Mouse (Mus musculus): ENCODE data around the gene Hbb-bt. TPM values are rescaled to one million over a fixed set of nuclear protein-coding genes. Genes with fewer than 3 reads are reported as not detected.

Hbb-bt gene
- total and polyA plus RNA-seq, 2 experiments from 2014 or later = 1,221 to 1,401 TPM

Other genes with a start within 250 kb of the Hbb-bt start
Only the 30 nearest of the 33 such genes appear.
- not detected in 2 replicates for gene Olfr618, start 223.9 kb downstream of the Hbb-bt start, total RNA-seq (2014; rRNA removed; ENCODE audit: low replicate concordance)
- not detected in 2 replicates for gene Olfr618, start 223.9 kb downstream of the Hbb-bt start, polyA plus RNA-seq (2015; fragmentation: Nextera tagmentation; extraction: Ambion mirVana)
- gene Olfr619, start 213.4 kb downstream of the Hbb-bt start, total RNA-seq (2014; rRNA removed; ENCODE audit: low replicate concordance) = not detected in 2 replicates
- gene Olfr619, start 213.4 kb downstream of the Hbb-bt start, polyA plus RNA-seq (2015; fragmentation: Nextera tagmentation; extraction: Ambion mirVana) = not detected in 2 replicates
- gene Olfr620, start 201.5 kb downstream of the Hbb-bt start, total RNA-seq (2014; rRNA removed; ENCODE audit: low replicate concordance) = not detected in 2 replicates
- gene Olfr620, start 201.5 kb downstream of the Hbb-bt start, polyA plus RNA-seq (2015; fragmentation: Nextera tagmentation; extraction: Ambion mirVana) = not detected in 2 replicates
- gene Olfr622, start 171.3 kb downstream of the Hbb-bt start, total RNA-seq (2014; rRNA removed; ENCODE audit: low replicate concordance) = not detected in 2 replicates
- not detected in 2 replicates for gene Olfr622, start 171.3 kb downstream of the Hbb-bt start, polyA plus RNA-seq (2015; fragmentation: Nextera tagmentation; extraction: Ambion mirVana)
- gene Olfr623, start 150.3 kb downstream of the Hbb-bt start, total RNA-seq (2014; rRNA removed; ENCODE audit: low replicate concordance) = not detected in 2 replicates
- not detected in 2 replicates for gene Olfr623, start 150.3 kb downstream of the Hbb-bt start, polyA plus RNA-seq (2015; fragmentation: Nextera tagmentation; extraction: Ambion mirVana)
- not detected in 2 replicates for gene Olfr624, start 142.8 kb downstream of the Hbb-bt start, total RNA-seq (2014; rRNA removed; ENCODE audit: low replicate concordance)
- 0.03 TPM in 1 of 2 replicates, not detected in the other for gene Olfr624, start 142.8 kb downstream of the Hbb-bt start, polyA plus RNA-seq (2015; fragmentation: Nextera tagmentation; extraction: Ambion mirVana)
- gene Olfr625-ps1, start 131.3 kb downstream of the Hbb-bt start, total RNA-seq (2014; rRNA removed; ENCODE audit: low replicate concordance) = not detected in 2 replicates
- gene Olfr625-ps1, start 131.3 kb downstream of the Hbb-bt start, polyA plus RNA-seq (2015; fragmentation: Nextera tagmentation; extraction: Ambion mirVana) = not detected in 2 replicates
- gene Olfr243, start 99.3 kb downstream of the Hbb-bt start, total RNA-seq (2014; rRNA removed; ENCODE audit: low replicate concordance) = not detected in 2 replicates
- not detected in 2 replicates for gene Olfr243, start 99.3 kb downstream of the Hbb-bt start, polyA plus RNA-seq (2015; fragmentation: Nextera tagmentation; extraction: Ambion mirVana)
- gene Olfr628, start 83.6 kb downstream of the Hbb-bt start, total RNA-seq (2014; rRNA removed; ENCODE audit: low replicate concordance) = not detected in 2 replicates
- not detected in 2 replicates for gene Olfr628, start 83.6 kb downstream of the Hbb-bt start, polyA plus RNA-seq (2015; fragmentation: Nextera tagmentation; extraction: Ambion mirVana)
- gene Olfr629, start 69.1 kb downstream of the Hbb-bt start, total RNA-seq (2014; rRNA removed; ENCODE audit: low replicate concordance) = not detected in 2 replicates
- gene Olfr629, start 69.1 kb downstream of the Hbb-bt start, polyA plus RNA-seq (2015; fragmentation: Nextera tagmentation; extraction: Ambion mirVana) = not detected in 2 replicates
- gene Olfr630, start 56.7 kb downstream of the Hbb-bt start, total RNA-seq (2014; rRNA removed; ENCODE audit: low replicate concordance) = not detected in 2 replicates
- not detected in 2 replicates for gene Olfr630, start 56.7 kb downstream of the Hbb-bt start, polyA plus RNA-seq (2015; fragmentation: Nextera tagmentation; extraction: Ambion mirVana)
- gene Olfr69, start 42.4 kb downstream of the Hbb-bt start, total RNA-seq (2014; rRNA removed; ENCODE audit: low replicate concordance) = not detected in 2 replicates
- gene Olfr69, start 42.4 kb downstream of the Hbb-bt start, polyA plus RNA-seq (2015; fragmentation: Nextera tagmentation; extraction: Ambion mirVana) = not detected in 2 replicates
- not detected in 2 replicates for gene Olfr68, start 34.3 kb downstream of the Hbb-bt start, total RNA-seq (2014; rRNA removed; ENCODE audit: low replicate concordance)
- not detected in 2 replicates for gene Olfr68, start 34.3 kb downstream of the Hbb-bt start, polyA plus RNA-seq (2015; fragmentation: Nextera tagmentation; extraction: Ambion mirVana)
- not detected in 2 replicates for gene Olfr67, start 22.2 kb downstream of the Hbb-bt start, total RNA-seq (2014; rRNA removed; ENCODE audit: low replicate concordance)
- not detected in 2 replicates for gene Olfr67, start 22.2 kb downstream of the Hbb-bt start, polyA plus RNA-seq (2015; fragmentation: Nextera tagmentation; extraction: Ambion mirVana)
- gene Hbb-bs, start 14.1 kb upstream of the Hbb-bt start, total RNA-seq (2014; rRNA removed; ENCODE audit: low replicate concordance) = 5,431 and 6,330 TPM in 2 replicates
- 3,638 and 5,614 TPM in 2 replicates for gene Hbb-bs, start 14.1 kb upstream of the Hbb-bt start, polyA plus RNA-seq (2015; fragmentation: Nextera tagmentation; extraction: Ambion mirVana)
- gene Hbb-bh2, start 26.5 kb upstream of the Hbb-bt start, total RNA-seq (2014; rRNA removed; ENCODE audit: low replicate concordance) = not detected in 2 replicates
- not detected in 2 replicates for gene Hbb-bh2, start 26.5 kb upstream of the Hbb-bt start, polyA plus RNA-seq (2015; fragmentation: Nextera tagmentation; extraction: Ambion mirVana)
- gene Hbb-bh1, start 29.2 kb upstream of the Hbb-bt start, total RNA-seq (2014; rRNA removed; ENCODE audit: low replicate concordance) = not detected in 2 replicates
- gene Hbb-bh1, start 29.2 kb upstream of the Hbb-bt start, polyA plus RNA-seq (2015; fragmentation: Nextera tagmentation; extraction: Ambion mirVana) = not detected in 2 replicates
- gene Hbb-y, start 39.2 kb upstream of the Hbb-bt start, total RNA-seq (2014; rRNA removed; ENCODE audit: low replicate concordance) = 0.80 TPM in 1 of 2 replicates, not detected in the other
- gene Hbb-y, start 39.2 kb upstream of the Hbb-bt start, polyA plus RNA-seq (2015; fragmentation: Nextera tagmentation; extraction: Ambion mirVana) = 2.2 and 2.7 TPM in 2 replicates
- not detected in 2 replicates for gene Olfr66, start 72.3 kb upstream of the Hbb-bt start, total RNA-seq (2014; rRNA removed; ENCODE audit: low replicate concordance)
- gene Olfr66, start 72.3 kb upstream of the Hbb-bt start, polyA plus RNA-seq (2015; fragmentation: Nextera tagmentation; extraction: Ambion mirVana) = not detected in 2 replicates
- gene Olfr64, start 80.5 kb upstream of the Hbb-bt start, total RNA-seq (2014; rRNA removed; ENCODE audit: low replicate concordance) = not detected in 2 replicates
- gene Olfr64, start 80.5 kb upstream of the Hbb-bt start, polyA plus RNA-seq (2015; fragmentation: Nextera tagmentation; extraction: Ambion mirVana) = not detected in 2 replicates
- not detected in 2 replicates for gene Olfr65, start 89.5 kb upstream of the Hbb-bt start, total RNA-seq (2014; rRNA removed; ENCODE audit: low replicate concordance)
- not detected in 2 replicates for gene Olfr65, start 89.5 kb upstream of the Hbb-bt start, polyA plus RNA-seq (2015; fragmentation: Nextera tagmentation; extraction: Ambion mirVana)
- not detected in 2 replicates for gene Olfr631, start 114.8 kb upstream of the Hbb-bt start, total RNA-seq (2014; rRNA removed; ENCODE audit: low replicate concordance)
- not detected in 2 replicates for gene Olfr631, start 114.8 kb upstream of the Hbb-bt start, polyA plus RNA-seq (2015; fragmentation: Nextera tagmentation; extraction: Ambion mirVana)
- gene Olfr632, start 120.4 kb upstream of the Hbb-bt start, total RNA-seq (2014; rRNA removed; ENCODE audit: low replicate concordance) = not detected in 2 replicates
- gene Olfr632, start 120.4 kb upstream of the Hbb-bt start, polyA plus RNA-seq (2015; fragmentation: Nextera tagmentation; extraction: Ambion mirVana) = not detected in 2 replicates
- not detected in 2 replicates for gene Olfr633, start 130.4 kb upstream of the Hbb-bt start, total RNA-seq (2014; rRNA removed; ENCODE audit: low replicate concordance)
- gene Olfr633, start 130.4 kb upstream of the Hbb-bt start, polyA plus RNA-seq (2015; fragmentation: Nextera tagmentation; extraction: Ambion mirVana) = not detected in 2 replicates
- not detected in 2 replicates for gene Olfr635, start 157.2 kb upstream of the Hbb-bt start, total RNA-seq (2014; rRNA removed; ENCODE audit: low replicate concordance)
- gene Olfr635, start 157.2 kb upstream of the Hbb-bt start, polyA plus RNA-seq (2015; fragmentation: Nextera tagmentation; extraction: Ambion mirVana) = not detected in 2 replicates
- gene Olfr638, start 184.8 kb upstream of the Hbb-bt start, total RNA-seq (2014; rRNA removed; ENCODE audit: low replicate concordance) = not detected in 2 replicates
- not detected in 2 replicates for gene Olfr638, start 184.8 kb upstream of the Hbb-bt start, polyA plus RNA-seq (2015; fragmentation: Nextera tagmentation; extraction: Ambion mirVana)
- not detected in 2 replicates for gene Olfr639, start 203.3 kb upstream of the Hbb-bt start, total RNA-seq (2014; rRNA removed; ENCODE audit: low replicate concordance)
- not detected in 2 replicates for gene Olfr639, start 203.3 kb upstream of the Hbb-bt start, polyA plus RNA-seq (2015; fragmentation: Nextera tagmentation; extraction: Ambion mirVana)
- not detected in 2 replicates for gene Olfr640, start 211.6 kb upstream of the Hbb-bt start, total RNA-seq (2014; rRNA removed; ENCODE audit: low replicate concordance)
- gene Olfr640, start 211.6 kb upstream of the Hbb-bt start, polyA plus RNA-seq (2015; fragmentation: Nextera tagmentation; extraction: Ambion mirVana) = not detected in 2 replicates
- not detected in 2 replicates for gene Olfr641, start 221.4 kb upstream of the Hbb-bt start, total RNA-seq (2014; rRNA removed; ENCODE audit: low replicate concordance)
- gene Olfr641, start 221.4 kb upstream of the Hbb-bt start, polyA plus RNA-seq (2015; fragmentation: Nextera tagmentation; extraction: Ambion mirVana) = not detected in 2 replicates
- not detected in 2 replicates for gene Olfr642, start 238.7 kb upstream of the Hbb-bt start, total RNA-seq (2014; rRNA removed; ENCODE audit: low replicate concordance)
- gene Olfr642, start 238.7 kb upstream of the Hbb-bt start, polyA plus RNA-seq (2015; fragmentation: Nextera tagmentation; extraction: Ambion mirVana) = not detected in 2 replicates

Data from heart, postnatal 0 days (tissue).